Mouse (Mus musculus) olfactory bulb, adult 2 months (tissue): ENCODE data around the gene Kalrn. TPM values are rescaled to one million over a fixed set of nuclear protein-coding genes. Genes with fewer than 3 reads are reported as not detected.

Experiments
- H3K27ac ChIP-seq: fragments of 200-500 bp; 2 replicates; pipeline ENCODE4 v1.5.1; 2012; ENCODE audit warnings: low read depth, low read length; ENCODE audit not compliant: insufficient read depth
- H3K4me1 ChIP-seq: fragments of 200-500 bp; 2 replicates; pipeline ENCODE4 v1.6.1; 2012; ENCODE audit warnings: low read length; ENCODE audit not compliant: control insufficient read depth, insufficient read depth
- H3K4me3 ChIP-seq: fragments of 200-500 bp; 2 replicates; pipeline ENCODE4 v1.5.1; 2012; ENCODE audit warnings: mild to moderate bottlenecking, low read depth, low read length, moderate library complexity; ENCODE audit not compliant: insufficient read depth
- CTCF ChIP-seq: fragments of 200-500 bp; IDR thresholded peaks from 2 replicates; pipeline ENCODE4 v1.5.1; 2012; ENCODE audit warnings: low read depth, mild to moderate bottlenecking, low read length, moderate library complexity; ENCODE audit not compliant: insufficient read depth
- POLR2A ChIP-seq: fragments of 200-500 bp; IDR thresholded peaks from 2 replicates; pipeline ENCODE4 v1.6.1; 2012; ENCODE audit warnings: mild to moderate bottlenecking, low read depth, low read length, moderate library complexity; ENCODE audit not compliant: insufficient read depth
- WGBS: fragments of 180-500 bp; shearing (Covaris S2); methylation state at CpG from one replicate; pipeline ENCODE4 v1.1.7; 2018; 5-methylcytosine and 5-hydroxymethylcytosine counted together
- polyA plus RNA-seq: library from polyadenylated mRNA; stranded (reverse); fragments of >200 nt; gene quantifications from 2 replicates; pipeline ENCODE4 v1.2.4, GENCODE M21; 2012; ENCODE audit warnings: low replicate concordance; ENCODE audit not compliant: missing spikeins, insufficient read depth, insufficient read length

Kalrn gene
- polyA plus RNA-seq, 1 experiment: 153 TPM

- peaks cover 12% of the 10 kb centered on the region; the same call in 1 of the 2 replicates for H3K4me1 ChIP-seq
- 0 out of 2 replicates have a peak, but pooled peaks have one; percentile 25 for TF ChIP-seq CTCF
- no peak for TF ChIP-seq POLR2A
- 38% methylated on average over 5 of the region's 5 CpGs for WGBS
- no peak overlapping the region for H3K27ac ChIP-seq
- no peak overlapping the region for H3K4me3 ChIP-seq
These were observed 460.8 kb downstream of the Kalrn start for GRCm38 (mm10) chr16:34112490-34112889.

GRCm38 (mm10) chr16:34110840-34111625 is 462.3 kb downstream of the Kalrn start:
- WGBS: 89% methylated on average over 7 of the region's 7 CpGs
- peaks cover 7% of the 10 kb centered on the region; the same call in 1 of the 2 replicates for H3K4me1 ChIP-seq
- no peak for TF ChIP-seq CTCF
- no peak for TF ChIP-seq POLR2A
- H3K27ac ChIP-seq: no peak overlapping the region
- no peak overlapping the region for H3K4me3 ChIP-seq

- TF ChIP-seq CTCF (no peak), POLR2A (no peak)
- 94% methylated on average over 6 of the region's 6 CpGs for WGBS
- peaks cover 3% of the 10 kb centered on the region; the same call in 1 of the 2 replicates for H3K4me1 ChIP-seq
These were observed 468.9 kb downstream of the Kalrn start for GRCm38 (mm10) chr16:34104427-34104826.

GRCm38 (mm10) chr16:34102742-34103141 is 470.6 kb downstream of the Kalrn start:
- 75% methylated on average over 5 of the region's 5 CpGs for WGBS
- peaks cover 3% of the 10 kb centered on the region; the same call in 1 of the 2 replicates for H3K4me1 ChIP-seq
- TF ChIP-seq CTCF (no peak), POLR2A (no peak)
- H3K27ac ChIP-seq: no peak overlapping the region
- no peak overlapping the region for H3K4me3 ChIP-seq

More at GRCm38 (mm10) chr16:34104427-34104826, 468.9 kb downstream of the Kalrn start:
- Histone ChIP-seq H3K4me3 (no peak overlapping the region), H3K27ac (no peak overlapping the region)

GRCm38 (mm10) chr16:34099795-34100194 is 473.5 kb downstream of the Kalrn start:
- H3K4me3 ChIP-seq: no peak overlapping the region
- TF ChIP-seq CTCF (no peak), POLR2A (no peak)
- WGBS: 87% methylated on average over 3 of the region's 3 CpGs
- H3K27ac ChIP-seq: no peak overlapping the region
- peaks cover 7% of the 10 kb centered on the region for H3K4me1 ChIP-seq

GRCm38 (mm10) chr16:34095548-34096141 is 477.7 kb downstream of the Kalrn start:
- Histone ChIP-seq H3K27ac (peak overlapping the region; percentile 3; the same call in 1 of the 2 replicates), H3K4me3 (peak overlapping the region; percentile 41), H3K4me1 (peaks cover 16% of the 10 kb centered on the region)
- TF ChIP-seq POLR2A (no peak), CTCF (no peak)
- WGBS: 9% methylated on average over 34 of the region's 34 CpGs

- no peak overlapping the region for H3K27ac ChIP-seq
- TF ChIP-seq CTCF (no peak), POLR2A (no peak)
- H3K4me3 ChIP-seq: no peak overlapping the region
- WGBS: 5% methylated on average over 3 of the region's 3 CpGs
- H3K4me1 ChIP-seq: peaks cover 16% of the 10 kb centered on the region
These were observed 478.3 kb downstream of the Kalrn start for GRCm38 (mm10) chr16:34095093-34095465.

GRCm38 (mm10) chr16:34094446-34095092 is 478.8 kb downstream of the Kalrn start:
- TF ChIP-seq POLR2A (no peak), CTCF (no peak; the same call in 1 of the 2 replicates)

GRCm38 (mm10) chr16:34093734-34094445 is 479.4 kb downstream of the Kalrn start:
- Histone ChIP-seq H3K4me3 (peak overlapping the region; percentile 36), H3K4me1 (peaks cover 16% of the 10 kb centered on the region), H3K27ac (peak overlapping the region; percentile 39)
- TF ChIP-seq POLR2A (no peak), CTCF (no peak)
- 8% methylated on average over 14 of the region's 14 CpGs for WGBS

More at GRCm38 (mm10) chr16:34094446-34095092, 478.8 kb downstream of the Kalrn start:
- Histone ChIP-seq H3K4me3 (peak overlapping the region; percentile 36), H3K27ac (peak overlapping the region; percentile 39; the same call in 1 of the 2 replicates), H3K4me1 (peaks cover 16% of the 10 kb centered on the region)
- 5% methylated on average over 16 of the region's 16 CpGs for WGBS
